Mouse (Mus musculus) midbrain, postnatal 0 days (tissue): ENCODE data around the gene Sdsl. TPM values are rescaled to one million over a fixed set of nuclear protein-coding genes. Genes with fewer than 3 reads are reported as not detected.
A peak's percentile ranks its signal among the peaks of the same experiment; 100 is the strongest.

Experiments used
- ATAC-seq: fragments of 200-750 bp; cut with Nextera tagmentation; 2 replicates; pipeline ENCODE4 v1.8.0; 2017; ENCODE audit warnings: moderate number of reproducible peaks, mild to moderate bottlenecking, moderate TSS enrichment, moderate library complexity; ENCODE audit not compliant: low FRiP score
- DNase-seq: peaks from one replicate; pipeline ENCODE4 v3.0.0-alpha.2; 2015; ENCODE audit warnings: low spot score
- H3K27ac ChIP-seq: fragments of 300-500 bp; sonication (generic); 2 replicates; pipeline ENCODE4 v1.5.1; 2014; ENCODE audit warnings: low read depth, mild to moderate bottlenecking, low read length, mixed read lengths
- H3K27me3 ChIP-seq: fragments of 300-500 bp; sonication (generic); 2 replicates; pipeline ENCODE4 v1.6.1; 2014; ENCODE audit warnings: low read length, control low read depth, mixed read lengths; ENCODE audit not compliant: insufficient read depth
- H3K36me3 ChIP-seq: fragments of 300-500 bp; sonication (generic); 2 replicates; pipeline ENCODE4 v1.6.1; 2014; ENCODE audit warnings: low read length, control low read depth, mixed read lengths; ENCODE audit not compliant: insufficient read depth
- H3K4me1 ChIP-seq: fragments of 300-500 bp; sonication (generic); 2 replicates; pipeline ENCODE4 v1.6.1; 2014; ENCODE audit warnings: mild to moderate bottlenecking, control low read depth, antibody characterized with exemption, low read length, mixed read lengths; ENCODE audit not compliant: insufficient read depth
- H3K4me2 ChIP-seq: fragments of 300-500 bp; sonication (generic); 2 replicates; pipeline ENCODE4 v1.6.1; 2014; ENCODE audit warnings: low read depth, mild to moderate bottlenecking, low read length, mixed read lengths; ENCODE audit not compliant: poor library complexity, severe bottlenecking
- H3K4me3 ChIP-seq: fragments of 300-500 bp; sonication (generic); 2 replicates; pipeline ENCODE4 v1.5.1; 2014; ENCODE audit warnings: low read depth, mild to moderate bottlenecking, low read length, moderate library complexity
- H3K9ac ChIP-seq: fragments of 300-500 bp; sonication (generic); replicated peaks from 2 replicates; pipeline ENCODE4 v1.6.1; 2014; ENCODE audit warnings: mild to moderate bottlenecking, low read length, moderate library complexity, mixed read lengths; ENCODE audit not compliant: poor library complexity, severe bottlenecking
- H3K9me3 ChIP-seq: fragments of 300-500 bp; sonication (generic); 2 replicates; pipeline ENCODE4 v1.6.1; 2016; ENCODE audit warnings: low read length, control low read depth
- CTCF ChIP-seq: IDR thresholded peaks from 2 replicates; pipeline ENCODE4 v1.5.1; 2016; ENCODE audit warnings: antibody characterized with exemption, mild to moderate bottlenecking
- WGBS: fragments of 180-500 bp; shearing (Covaris S2); extraction: QIAGEN DNeasy Blood & Tissue Kit; methylation state at CpG from one replicate; pipeline ENCODE4 v1.1.7; 2014; 5-methylcytosine and 5-hydroxymethylcytosine counted together
- polyA plus RNA-seq: library from polyadenylated mRNA; unstranded; fragments of >200 nt; fragmentation: Nextera tagmentation; extraction: Ambion mirVana; gene quantifications from 2 replicates; pipeline ENCODE4 v1.2.1, GENCODE M21; 2015
- total RNA-seq: library from RNA; depleted of rRNA; stranded (reverse); fragments of >200 nt; gene quantifications from 2 replicates; pipeline ENCODE4 v1.2.3, GENCODE M21; 2014

Gene Sdsl
- total and polyA plus RNA-seq, 2 experiments from 2014 or later: 4.4 to 6.0 TPM

- Histone ChIP-seq H3K27ac (no peak overlapping the region), H3K36me3 (peaks cover 28% of the 10 kb centered on the region), H3K9me3 (no peaks in the 10 kb centered on the region), H3K27me3 (no peaks in the 10 kb centered on the region), H3K4me2 (no peak overlapping the region), H3K9ac (no peak overlapping the region), H3K4me3 (no peak overlapping the region), H3K4me1 (peaks cover 3% of the 10 kb centered on the region; the same call in 1 of the 2 replicates)
- no peak for ATAC-seq
- WGBS: 96% methylated on average over 3 of the region's 3 CpGs
- no peak for TF ChIP-seq CTCF
- no peak for DNase-seq
Measured at GRCm38 (mm10) chr5:120497071-120497470, 24.5 kb upstream of the Sdsl start.

GRCm38 (mm10) chr5:120495703-120496226 lies 23.2 kb upstream of the Sdsl start:
- H3K27me3 ChIP-seq: no peaks in the 10 kb centered on the region
- no peak overlapping the region for H3K4me2 ChIP-seq
- H3K4me3 ChIP-seq: no peak overlapping the region
- no peak overlapping the region for H3K9ac ChIP-seq
- 86% methylated on average over 13 of the region's 13 CpGs for WGBS
- ATAC-seq (no peak), DNase-seq (no peak)
- no peak for TF ChIP-seq CTCF
- no peaks in the 10 kb centered on the region for H3K4me1 ChIP-seq
- no peaks in the 10 kb centered on the region for H3K9me3 ChIP-seq
- peaks cover 28% of the 10 kb centered on the region for H3K36me3 ChIP-seq
- H3K27ac ChIP-seq: no peak overlapping the region

GRCm38 (mm10) chr5:120495064-120495702 lies 22.6 kb upstream of the Sdsl start:
- ATAC-seq: no peak
- Histone ChIP-seq H3K27ac (no peak overlapping the region), H3K27me3 (no peaks in the 10 kb centered on the region), H3K4me1 (no peaks in the 10 kb centered on the region), H3K9me3 (no peaks in the 10 kb centered on the region), H3K9ac (no peak overlapping the region), H3K4me3 (no peak overlapping the region), H3K36me3 (peaks cover 28% of the 10 kb centered on the region), H3K4me2 (no peak overlapping the region)
- TF ChIP-seq CTCF: no peak
- 80% methylated on average over 10 of the region's 10 CpGs for WGBS
- DNase-seq: no peak

- Histone ChIP-seq H3K4me3 (no peak overlapping the region), H3K9ac (no peak overlapping the region), H3K27ac (no peak overlapping the region), H3K9me3 (no peaks in the 10 kb centered on the region), H3K4me1 (no peaks in the 10 kb centered on the region), H3K27me3 (no peaks in the 10 kb centered on the region), H3K4me2 (no peak overlapping the region), H3K36me3 (peaks cover 31% of the 10 kb centered on the region)
- WGBS: 90% methylated on average over 9 of the region's 9 CpGs
- DNase-seq: peak; percentile 40
- TF ChIP-seq CTCF: no peak
- ATAC-seq: 0 out of 2 replicates have a peak, but pooled peaks have one; percentile 18
Measured at GRCm38 (mm10) chr5:120493873-120494395, 21.3 kb upstream of the Sdsl start.

- no peaks in the 10 kb centered on the region for H3K4me1 ChIP-seq
- 87% methylated on average over 6 of the region's 6 CpGs for WGBS
- no peak overlapping the region for H3K27ac ChIP-seq
- ATAC-seq (no peak), DNase-seq (no peak)
- no peaks in the 10 kb centered on the region for H3K9me3 ChIP-seq
- no peak overlapping the region for H3K9ac ChIP-seq
- no peak overlapping the region for H3K4me2 ChIP-seq
- H3K36me3 ChIP-seq: peaks cover 27% of the 10 kb centered on the region
- no peak overlapping the region for H3K4me3 ChIP-seq
- no peak for TF ChIP-seq CTCF
- no peaks in the 10 kb centered on the region for H3K27me3 ChIP-seq
Measured at GRCm38 (mm10) chr5:120493440-120493839, 20.8 kb upstream of the Sdsl start.

GRCm38 (mm10) chr5:120492437-120492836 lies 19.8 kb upstream of the Sdsl start:
- 59% methylated on average over 11 of the region's 11 CpGs for WGBS
- H3K27ac ChIP-seq: no peak overlapping the region
- no peak overlapping the region for H3K9ac ChIP-seq
- peaks cover 25% of the 10 kb centered on the region for H3K36me3 ChIP-seq
- no peaks in the 10 kb centered on the region for H3K9me3 ChIP-seq
- DNase-seq (peak; percentile 53), ATAC-seq (no peak)
- peak; percentile 73 for TF ChIP-seq CTCF
- H3K4me1 ChIP-seq: no peaks in the 10 kb centered on the region
- H3K4me2 ChIP-seq: no peak overlapping the region
- H3K27me3 ChIP-seq: no peaks in the 10 kb centered on the region
- no peak overlapping the region for H3K4me3 ChIP-seq
